Mouse (Mus musculus): Measurements from ENCODE around the gene Ctdnep1. TPM values are rescaled to one million over a fixed set of nuclear protein-coding genes. Genes with fewer than 3 reads are reported as not detected.

Ctdnep1 gene
- polyA plus RNA-seq, 1 experiment = not detected

DNA sequence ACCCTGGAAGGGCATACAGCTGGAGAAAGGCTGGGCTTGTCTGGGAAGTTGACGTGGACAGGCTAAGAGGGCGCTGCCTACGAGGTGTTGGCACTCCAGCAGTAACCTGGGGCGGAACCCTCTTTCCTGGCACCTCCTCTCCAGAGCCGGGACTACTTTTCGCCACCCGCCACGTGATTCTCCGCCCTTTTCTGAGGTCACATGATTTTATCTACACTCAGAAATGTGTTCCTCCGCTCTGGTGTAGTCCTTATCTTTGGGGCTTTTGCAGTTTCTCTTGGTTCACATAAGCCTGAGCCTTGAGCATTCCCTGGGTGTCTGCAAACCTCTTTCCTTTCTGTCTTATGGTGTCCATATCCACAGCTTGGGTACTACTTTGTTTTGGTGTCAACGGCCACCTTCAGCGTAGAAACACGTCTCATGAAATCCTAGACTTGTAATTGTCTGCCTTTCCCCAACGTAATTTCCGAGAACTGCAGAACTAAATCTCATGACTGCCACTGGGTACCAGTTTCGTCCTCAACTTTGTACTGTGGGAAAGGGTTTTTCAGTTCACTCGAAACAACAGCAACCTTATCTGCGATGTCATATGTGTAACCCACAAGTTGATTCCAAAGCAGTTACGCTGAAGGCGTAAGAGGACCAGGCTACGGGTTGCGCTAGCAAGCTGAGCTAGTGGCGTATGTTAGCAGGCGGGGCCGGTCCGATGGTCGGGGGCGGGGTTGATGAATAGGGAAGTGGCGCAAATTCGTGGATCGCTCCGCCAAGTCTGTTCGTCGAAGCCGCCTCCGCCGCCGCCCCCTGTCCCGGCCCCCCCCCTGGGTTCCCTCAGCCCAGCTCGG is 10.1 kb downstream of the Ctdnep1 start, which contains the start of gene Gabarap:
Gabarap (plus strand) TSS at position 294 of the 842 bp plus-strand sequence.
- TF ChIP-seq CTCF (IDR thresholded peaks at IDR 0.05; ENCODE audit: insufficient read depth, low read depth, low read length) = no peak
- no peak for TF ChIP-seq POLR2A (IDR thresholded peaks at IDR 0.05; ENCODE audit: insufficient read depth, low read depth, low read length)

DNA sequence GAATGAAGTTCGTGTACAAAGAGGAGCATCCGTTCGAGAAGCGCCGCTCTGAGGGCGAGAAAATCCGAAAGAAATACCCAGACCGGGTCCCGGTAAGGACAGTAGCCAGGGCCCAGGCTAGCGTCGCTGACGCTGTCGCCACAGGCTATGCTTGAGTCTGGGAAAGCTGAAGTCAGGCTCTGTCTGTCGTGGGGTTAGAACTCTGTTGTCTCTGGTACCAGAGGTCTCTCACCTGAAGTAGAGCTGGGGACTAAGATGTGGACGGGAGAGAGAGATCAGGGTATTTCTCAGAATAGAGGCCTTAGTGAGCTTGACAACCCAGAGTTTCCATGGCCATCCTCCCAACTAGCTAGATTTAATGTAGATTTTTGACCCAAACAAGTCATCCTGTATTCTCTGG is 10.8 kb downstream of the Ctdnep1 start:
- H3K4me3 ChIP-seq (ENCODE audit: insufficient read depth, low read depth, low read length) = peak overlapping the region; percentile 69
- H3K4me1 ChIP-seq (ENCODE audit: control insufficient read depth, insufficient read depth, low read length) = peaks cover 4% of the 10 kb centered on the region; the same call in 1 of the 2 replicates
- H3K27ac ChIP-seq (ENCODE audit: insufficient read depth, low read depth, low read length) = peak overlapping the region; percentile 43
- TF ChIP-seq CTCF (IDR thresholded peaks at IDR 0.05; ENCODE audit: insufficient read depth, low read depth, low read length) = no peak
- TF ChIP-seq POLR2A (IDR thresholded peaks at IDR 0.05; ENCODE audit: insufficient read depth, low read depth, low read length) = peak; percentile 35; the same call in 1 of the 2 replicates
- 0% methylated on average over 15 of the region's 15 CpGs for WGBS

More for the DNA sequence above, 10.1 kb downstream of the Ctdnep1 start, which contains the start of gene Gabarap:
- WGBS = under 1% methylated on average over 40 of the region's 40 CpGs
- peaks cover 4% of the 10 kb centered on the region; the same call in 1 of the 2 replicates for H3K4me1 ChIP-seq (ENCODE audit: control insufficient read depth, insufficient read depth, low read length)
- H3K4me3 ChIP-seq (ENCODE audit: insufficient read depth, low read depth, low read length) = peak within 1 kb of the TSS; percentile 69
- peak within 1 kb of the TSS; percentile 97 for H3K27ac ChIP-seq (ENCODE audit: insufficient read depth, low read depth, low read length)

- WGBS = 66% methylated on average over 10 of the region's 10 CpGs
- H3K4me1 ChIP-seq (ENCODE audit: control insufficient read depth, insufficient read depth, low read length) = peaks cover 4% of the 10 kb centered on the region; the same call in 1 of the 2 replicates
- TF ChIP-seq POLR2A (IDR thresholded peaks at IDR 0.05; ENCODE audit: insufficient read depth, low read depth, low read length) (no peak), CTCF (IDR thresholded peaks at IDR 0.05; ENCODE audit: insufficient read depth, low read depth, low read length) (no peak)
- peak overlapping the region; percentile 31; the same call in 1 of the 2 replicates for H3K4me3 ChIP-seq (ENCODE audit: insufficient read depth, low read depth, low read length)
- H3K27ac ChIP-seq (ENCODE audit: insufficient read depth, low read depth, low read length) = no peak overlapping the region
Observed at GRCm38 (mm10) chr11:69992396-69992795, 11.4 kb downstream of the Ctdnep1 start.

DNA sequence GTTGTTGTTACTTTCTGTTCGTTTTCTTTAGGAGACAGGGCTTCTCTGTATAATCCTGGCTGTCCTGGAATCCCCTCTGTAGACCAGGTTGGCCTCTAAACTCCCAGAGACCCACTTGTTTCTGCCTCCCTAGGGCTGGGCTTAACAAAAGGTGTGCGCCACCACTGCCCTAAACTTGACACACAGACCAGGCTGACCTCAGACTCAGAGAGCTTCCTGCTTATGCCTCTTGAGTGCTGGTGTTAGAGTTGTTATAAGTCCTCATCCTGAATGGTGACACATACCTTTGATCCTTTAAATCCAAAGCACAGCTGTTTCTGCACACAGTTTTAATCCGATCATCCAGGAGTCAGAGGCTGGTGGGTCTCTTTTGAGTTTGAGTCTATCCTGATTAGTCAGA is 12.0 kb downstream of the Ctdnep1 start:
- H3K4me3 ChIP-seq (ENCODE audit: insufficient read depth, low read depth, low read length) = no peak overlapping the region
- 76% methylated on average over 3 of the region's 3 CpGs for WGBS
- H3K27ac ChIP-seq (ENCODE audit: insufficient read depth, low read depth, low read length) = no peak overlapping the region
- TF ChIP-seq CTCF (IDR thresholded peaks at IDR 0.05; ENCODE audit: insufficient read depth, low read depth, low read length) (no peak), POLR2A (IDR thresholded peaks at IDR 0.05; ENCODE audit: insufficient read depth, low read depth, low read length) (no peak)
- H3K4me1 ChIP-seq (ENCODE audit: control insufficient read depth, insufficient read depth, low read length) = peaks cover 4% of the 10 kb centered on the region; the same call in 1 of the 2 replicates

GRCm38 (mm10) chr11:69994401-69995090 is 13.6 kb downstream of the Ctdnep1 start:
- WGBS = 86% methylated on average over 11 of the region's 11 CpGs
- TF ChIP-seq CTCF (IDR thresholded peaks at IDR 0.05; ENCODE audit: insufficient read depth, low read depth, low read length) = no peak
- TF ChIP-seq POLR2A (IDR thresholded peaks at IDR 0.05; ENCODE audit: insufficient read depth, low read depth, low read length) = no peak
- H3K4me1 ChIP-seq (ENCODE audit: control insufficient read depth, insufficient read depth, low read length) = peaks cover 6% of the 10 kb centered on the region; the same call in 1 of the 2 replicates
- H3K27ac ChIP-seq (ENCODE audit: insufficient read depth, low read depth, low read length) = no peak overlapping the region
- no peak overlapping the region for H3K4me3 ChIP-seq (ENCODE audit: insufficient read depth, low read depth, low read length)

GRCm38 (mm10) chr11:69995391-69995960 is 14.5 kb downstream of the Ctdnep1 start, which contains the start of gene Phf23:
Phf23 (plus strand) TSS chr11:69995777.
- H3K4me1 ChIP-seq (ENCODE audit: control insufficient read depth, insufficient read depth, low read length) = peaks cover 6% of the 10 kb centered on the region; the same call in 1 of the 2 replicates
- peak within 1 kb of the TSS; percentile 79 for H3K27ac ChIP-seq (ENCODE audit: insufficient read depth, low read depth, low read length)
- WGBS = under 1% methylated on average over 36 of the region's 36 CpGs
- TF ChIP-seq CTCF (IDR thresholded peaks at IDR 0.05; ENCODE audit: insufficient read depth, low read depth, low read length) (no peak), POLR2A (IDR thresholded peaks at IDR 0.05; ENCODE audit: insufficient read depth, low read depth, low read length) (peak; percentile 22; the same call in 1 of the 2 replicates)
- peak within 1 kb of the TSS; percentile 95 for H3K4me3 ChIP-seq (ENCODE audit: insufficient read depth, low read depth, low read length)

- no peak for TF ChIP-seq CTCF (IDR thresholded peaks at IDR 0.05; ENCODE audit: insufficient read depth, low read depth, low read length)
- no peak for TF ChIP-seq POLR2A (IDR thresholded peaks at IDR 0.05; ENCODE audit: insufficient read depth, low read depth, low read length)
- Histone ChIP-seq H3K4me3 (ENCODE audit: insufficient read depth, low read depth, low read length) (peak overlapping the region; percentile 95), H3K27ac (ENCODE audit: insufficient read depth, low read depth, low read length) (peak overlapping the region; percentile 79), H3K4me1 (ENCODE audit: control insufficient read depth, insufficient read depth, low read length) (peaks cover 6% of the 10 kb centered on the region; the same call in 1 of the 2 replicates)
- WGBS = under 1% methylated on average over 60 of the region's 66 CpGs
Observed at GRCm38 (mm10) chr11:69996161-69997061, 15.5 kb downstream of the Ctdnep1 start.
